25 mouse cellular contexts compared by ENCODE assay signal in genomic region chr10:128042466-128042865, GRCm38 (mm10). TPM values are rescaled to one million over a fixed set of nuclear protein-coding genes. Genes with fewer than 3 reads are reported as not detected.
DNase-seq lines count a peak whose midpoint lies in the region; ATAC-seq and TF ChIP-seq lines count a peak whose summit lies in the region.
"Had no signal": no experiment of that assay in that cellular context is flagged by ENCODE, and none has a peak within 500 bp of the region (broad histone marks: within the 10 kb centered on the region; RNA-seq: fewer than 3 reads in every experiment).

No protein-coding gene starts in this region.

- H3K36me3 ChIP-seq in heart, embryonic 11.5 days (ENCODE audit: control insufficient read depth, insufficient read depth, low read length) = peaks cover 29% of the 10 kb centered on the region
- peaks cover 47% of the 10 kb centered on the region for H3K36me3 ChIP-seq in heart, embryonic 16.5 days (ENCODE audit: control insufficient read depth, insufficient read depth)
- H3K36me3 ChIP-seq in E14TG2a.4 (ENCODE audit: insufficient read depth, low read length) = peaks cover 98% of the 10 kb centered on the region
- peaks cover 96% of the 10 kb centered on the region for H3K36me3 ChIP-seq in ES-Bruce4 (ENCODE audit: control insufficient read depth, insufficient read depth, low read length, poor library complexity, severe bottlenecking)

- peak overlapping the region; percentile 43; the same call in 1 of the 2 replicates for H3K9ac ChIP-seq in heart, embryonic 11.5 days (ENCODE audit: low read depth, low read length)
- peak overlapping the region; percentile 22 for H3K9ac ChIP-seq in heart, embryonic 16.5 days (ENCODE audit: low read length)
- peak overlapping the region; percentile 26; the same call in 1 of the 2 replicates for H3K9ac ChIP-seq in ES-Bruce4 (ENCODE audit: low read depth, poor library complexity, severe bottlenecking)
- H3K9ac ChIP-seq: embryonic facial prominence, embryonic 15.5 days; hindbrain, embryonic 12.5 days had no signal

- 95% methylated on average over 3 of the region's 3 CpGs for WGBS in heart, embryonic 11.5 days (ENCODE audit: insufficient replicate concordance)
- WGBS in heart, embryonic 16.5 days = 83% methylated on average over 3 of the region's 3 CpGs

- no peak for TF ChIP-seq POLR2A in ES-Bruce4 (IDR thresholded peaks at IDR 0.05; ENCODE audit: insufficient read depth, low read length)

- no peaks in the 10 kb centered on the region for H3K9me3 ChIP-seq in heart, embryonic 11.5 days (replicated peaks; ENCODE audit: control insufficient read depth, low read length)
- no peaks in the 10 kb centered on the region for H3K9me3 ChIP-seq in heart, embryonic 16.5 days (replicated peaks; ENCODE audit: control insufficient read depth, low read length)
- no peaks in the 10 kb centered on the region for H3K9me3 ChIP-seq in E14TG2a.4 (ENCODE audit: low read length)
- no peaks in the 10 kb centered on the region for H3K9me3 ChIP-seq in ES-Bruce4 (replicated peaks; ENCODE audit: control insufficient read depth, insufficient read depth, low read length, poor library complexity, severe bottlenecking)
- H3K9me3 ChIP-seq: embryonic facial prominence, embryonic 15.5 days; forebrain, embryonic 10.5 days; hindbrain, embryonic 12.5 days had no signal

- H3K4me3 ChIP-seq in heart, embryonic 11.5 days (ENCODE audit: low read depth, low read length) = no peak overlapping the region
- no peak overlapping the region for H3K4me3 ChIP-seq in heart, embryonic 16.5 days (ENCODE audit: low read length)
- 0 out of 2 replicates have a peak overlapping the region, but pooled peaks have one; percentile 20 for H3K4me3 ChIP-seq in E14TG2a.4 (replicated peaks; ENCODE audit: low read length)
- H3K4me3 ChIP-seq in ES-Bruce4 (ENCODE audit: low read depth, low read length) = no peak overlapping the region
- H3K4me3 ChIP-seq: embryonic facial prominence, embryonic 15.5 days; erythroblast, embryonic 14.5 days; forebrain, embryonic 10.5 days; gastrocnemius, adult 2 months; hindbrain, embryonic 12.5 days had no signal

- H3K27me3 ChIP-seq in heart, embryonic 11.5 days (ENCODE audit: control insufficient read depth, insufficient read depth, low read length) = no peaks in the 10 kb centered on the region
- no peaks in the 10 kb centered on the region for H3K27me3 ChIP-seq in heart, embryonic 16.5 days (ENCODE audit: control insufficient read depth, insufficient read depth, low read length)
- H3K27me3 ChIP-seq in E14TG2a.4 (ENCODE audit: insufficient read depth, low read length) (no peaks in the 10 kb centered on the region), ES-Bruce4 (ENCODE audit: control insufficient read depth, insufficient read depth, low read length, poor library complexity, severe bottlenecking) (no peaks in the 10 kb centered on the region)
- H3K27me3 ChIP-seq: embryonic facial prominence, embryonic 15.5 days; hindbrain, embryonic 12.5 days had no signal

- no peak for TF ChIP-seq EP300 in ES-Bruce4 (IDR thresholded peaks at IDR 0.05; ENCODE audit: insufficient read depth, low read depth, low read length)

- intact Hi-C loops in heart, postnatal 10 days (cut with DNase I) = no loop called here
- intact Hi-C loops in heart, postnatal 25 days (cut with DNase I) = no loop called here

- no peak overlapping the region for H3K4me2 ChIP-seq in heart, embryonic 11.5 days
- H3K4me2 ChIP-seq in heart, embryonic 16.5 days (ENCODE audit: low read depth, low read length) = no peak overlapping the region
- H3K4me2 ChIP-seq: embryonic facial prominence, embryonic 15.5 days; hindbrain, embryonic 12.5 days had no signal

- H3K4me1 ChIP-seq in heart, embryonic 11.5 days (ENCODE audit: control insufficient read depth, insufficient read depth, low read length) = peaks cover 59% of the 10 kb centered on the region
- H3K4me1 ChIP-seq in heart, embryonic 16.5 days (ENCODE audit: control insufficient read depth, insufficient read depth, low read length) = peaks cover 63% of the 10 kb centered on the region
- H3K4me1 ChIP-seq in E14TG2a.4 (replicated peaks; ENCODE audit: low read depth, low read length) (peaks cover 89% of the 10 kb centered on the region), ES-Bruce4 (ENCODE audit: control insufficient read depth, insufficient read depth, low read length) (peaks cover 10% of the 10 kb centered on the region)

- no peak overlapping the region for H3K27ac ChIP-seq in heart, embryonic 11.5 days (ENCODE audit: low read depth, low read length)
- no peak overlapping the region for H3K27ac ChIP-seq in heart, embryonic 16.5 days (ENCODE audit: low read length)
- no peak overlapping the region for H3K27ac ChIP-seq in ES-Bruce4 (ENCODE audit: insufficient read depth, low read length)
- H3K27ac ChIP-seq: embryonic facial prominence, embryonic 15.5 days; forebrain, embryonic 10.5 days; gastrocnemius, adult 2 months had no signal

- no peak for DNase-seq in heart, postnatal 10 days
- DNase-seq in heart, postnatal 25 days (ENCODE audit: low spot score) = no peak
- no peak for DNase-seq in layer of hippocampus, postnatal 10 days (ENCODE audit: low spot score in 2 of 2)
- DNase-seq: adrenal gland, postnatal 14 days; cerebellum, adult 18-20 months; cerebellum, adult 9-11 months; cerebellum, postnatal 36 days; gastrocnemius, adult 2 months; gastrocnemius, postnatal 25 days; heart, postnatal 36 days; kidney, adult 8-10 months had no signal

- ATAC-seq in heart, embryonic 11.5 days (replicated peaks; ENCODE audit: insufficient number of reproducible peaks, low FRiP score, low TSS enrichment) = no peak
- ATAC-seq in heart, embryonic 16.5 days (replicated peaks; ENCODE audit: extremely low read depth, insufficient read depth, low FRiP score) = no peak
- ATAC-seq: forebrain, embryonic 14.5 days; hindbrain, embryonic 16.5 days; inflammation-experienced regulatory T-cells, adult 6 months; intestine, postnatal 0 days had no signal

- TF ChIP-seq CTCF in E14TG2a.4 (conservative IDR thresholded peaks at IDR 0.05; ENCODE audit: low read length) (no peak), ES-Bruce4 (IDR thresholded peaks at IDR 0.05; ENCODE audit: low read depth, low read length) (no peak)

RNA-seq across cellular contexts. Expression of gene Naca, which starts 7.1 kb away (rescaled TPM):
- polyA plus RNA-seq in heart, embryonic 11.5 days (2014; fragmentation: Nextera tagmentation; extraction: Ambion mirVana) = 678 and 713 TPM in 2 replicates
- total RNA-seq in heart, postnatal 10 days (2021) = 100 to 1,000 TPM; 639 to 645 TPM
- 419 and 441 TPM in 2 replicates for polyA plus RNA-seq in heart, embryonic 16.5 days (2015; fragmentation: Nextera tagmentation; extraction: Ambion mirVana)
- 100 to 1,000 TPM; 502 to 533 TPM for total RNA-seq in heart, postnatal 25 days (2021)
- polyA plus RNA-seq in ES-Bruce4 (2011; ENCODE audit: insufficient read depth, insufficient read length, low read depth, missing spikeins) = 1,269 and 1,335 TPM in 2 replicates
- 100 to 1,000 TPM; 350 to 389 TPM for total RNA-seq in layer of hippocampus, postnatal 10 days (2021)

RNA-seq across cellular contexts. Expression of gene Ptges3, which starts 16.3 kb away (rescaled TPM):
- polyA plus RNA-seq in heart, embryonic 11.5 days (2014; fragmentation: Nextera tagmentation; extraction: Ambion mirVana) = 354 and 377 TPM in 2 replicates
- 10 to 100 TPM; 91.9 to 99.8 TPM for total RNA-seq in heart, postnatal 10 days (2021)
- 263 and 278 TPM in 2 replicates for polyA plus RNA-seq in heart, embryonic 16.5 days (2015; fragmentation: Nextera tagmentation; extraction: Ambion mirVana)
- 10 to 100 TPM; 77.8 to 89.3 TPM for total RNA-seq in heart, postnatal 25 days (2021)
- polyA plus RNA-seq in ES-Bruce4 (2011; ENCODE audit: insufficient read depth, insufficient read length, low read depth, missing spikeins) = 759 and 788 TPM in 2 replicates
- 100 to 1,000 TPM; 166 to 168 TPM for total RNA-seq in layer of hippocampus, postnatal 10 days (2021)

RNA-seq across cellular contexts. Expression of gene Prim1, which starts 27.5 kb away (rescaled TPM):
- polyA plus RNA-seq in heart, embryonic 11.5 days (2014; fragmentation: Nextera tagmentation; extraction: Ambion mirVana) = 56.0 and 61.4 TPM in 2 replicates
- 1 to 10 TPM; 8.2 to 9.6 TPM for total RNA-seq in heart, postnatal 10 days (2021)
- polyA plus RNA-seq in heart, embryonic 16.5 days (2015; fragmentation: Nextera tagmentation; extraction: Ambion mirVana) = 45.8 and 50.8 TPM in 2 replicates
- total RNA-seq in heart, postnatal 25 days (2021) = 1 to 10 TPM; 2.1 to 2.2 TPM
- polyA plus RNA-seq in ES-Bruce4 (2011; ENCODE audit: insufficient read depth, insufficient read length, low read depth, missing spikeins) = 69.7 and 78.2 TPM in 2 replicates
- total RNA-seq in layer of hippocampus, postnatal 10 days (2021) = 1 to 10 TPM; 8.0 to 9.7 TPM

RNA-seq across cellular contexts. Expression of gene Hsd17b6, which starts 35.1 kb away (rescaled TPM):
- not detected in 2 replicates for polyA plus RNA-seq in heart, embryonic 11.5 days (2014; fragmentation: Nextera tagmentation; extraction: Ambion mirVana)
- not detected for total RNA-seq in heart, postnatal 10 days (2021)
- not detected in 2 replicates for polyA plus RNA-seq in heart, embryonic 16.5 days (2015; fragmentation: Nextera tagmentation; extraction: Ambion mirVana)
- not detected for total RNA-seq in heart, postnatal 25 days (2021)
- polyA plus RNA-seq in ES-Bruce4 (2011; ENCODE audit: insufficient read depth, insufficient read length, low read depth, missing spikeins) = not detected in 2 replicates
- not detected for total RNA-seq in layer of hippocampus, postnatal 10 days (2021)
- total RNA-seq: gastrocnemius, adult 2 months; gastrocnemius, postnatal 25 days; granulocyte monocyte progenitor cell, adult 5-6 weeks; heart, postnatal 36 days; MEL had no signal
- polyA plus RNA-seq: erythroblast, embryonic 14.5 days; forebrain, embryonic 10.5 days; forebrain, embryonic 14.5 days; hindbrain, embryonic 12.5 days; hindbrain, embryonic 16.5 days; inflammation-experienced regulatory T-cells, adult 6 months had no signal

RNA-seq across cellular contexts. Expression of gene Atp5b, which starts 40.6 kb away (rescaled TPM):
- 4,523 and 4,948 TPM in 2 replicates for polyA plus RNA-seq in heart, embryonic 11.5 days (2014; fragmentation: Nextera tagmentation; extraction: Ambion mirVana)
- total RNA-seq in heart, postnatal 10 days (2021) = 1,000 to 10,000 TPM; 7,591 to 7,651 TPM
- polyA plus RNA-seq in heart, embryonic 16.5 days (2015; fragmentation: Nextera tagmentation; extraction: Ambion mirVana) = 6,748 and 7,106 TPM in 2 replicates
- total RNA-seq in heart, postnatal 25 days (2021) = 1,000 to 10,000 TPM; 9,293 to 9,309 TPM
- 1,323 and 1,329 TPM in 2 replicates for polyA plus RNA-seq in ES-Bruce4 (2011; ENCODE audit: insufficient read depth, insufficient read length, low read depth, missing spikeins)
- 1,000 to 10,000 TPM; 1,650 to 1,701 TPM for total RNA-seq in layer of hippocampus, postnatal 10 days (2021)
